Mouse (Mus musculus): ENCODE measurements at regions not wholly inside any gene's neighbourhood (a gene's known extent, or its start where the extent isn't known, plus 50 kb on each side); places are given as distances from the start of the nearest gene placed in this dataset.

- TF ChIP-seq CTCF (IDR thresholded peaks at IDR 0.05; ENCODE audit: low read depth, low read length) (no peak), GATA1 (IDR thresholded peaks at IDR 0.05; ENCODE audit: borderline replicate concordance, low read length) (no peak), TAL1 (conservative IDR thresholded peaks at IDR 0.05; ENCODE audit: low read depth, low read length) (no peak)
Measured at GRCm38 (mm10) chr15:53995199-53995868, 110.6 kb downstream of the Gm7489 start.
